Mouse (Mus musculus) 416B (cell line): ENCODE data around the gene Mertk.

ENCODE experiments used
- DNase-seq: peaks from one replicate; pipeline ENCODE4 v3.0.0; 2011; ENCODE audit warnings: low read depth

Gene Mertk

DNA sequence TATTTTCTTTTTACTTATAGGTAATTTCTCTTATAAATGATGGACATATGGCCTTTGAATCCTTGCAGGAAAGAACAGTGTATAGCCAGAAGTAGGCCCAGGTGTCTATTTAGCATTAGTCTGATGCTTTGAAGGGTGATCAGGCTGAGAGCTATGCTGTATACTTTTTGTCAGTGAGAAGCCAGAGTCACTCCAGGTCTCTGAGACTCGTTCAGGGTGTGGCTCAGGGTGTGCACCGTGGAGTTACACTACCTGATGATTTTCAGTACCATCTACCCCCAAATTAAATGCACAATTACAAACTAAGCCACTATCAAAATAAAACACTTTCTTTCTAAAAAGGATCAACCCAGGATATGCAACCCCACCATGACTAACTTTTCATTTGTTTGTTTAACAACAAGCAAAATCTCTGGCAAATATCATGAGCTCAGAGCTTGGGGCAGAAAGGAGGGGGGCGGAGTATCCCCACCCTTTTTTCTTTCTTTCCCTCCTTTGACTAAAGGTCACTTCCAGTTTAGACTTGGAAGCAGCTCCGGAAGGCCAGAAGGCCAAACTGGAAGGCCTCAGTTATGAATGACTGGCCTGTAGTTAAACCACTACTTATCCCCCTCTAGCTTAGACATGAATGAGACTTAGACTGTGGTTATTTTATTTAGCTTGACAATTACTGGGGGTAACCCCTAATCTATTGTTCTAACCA, 69.9 kb downstream of the Mertk start:
- DNase-seq, result no peak

DNA sequence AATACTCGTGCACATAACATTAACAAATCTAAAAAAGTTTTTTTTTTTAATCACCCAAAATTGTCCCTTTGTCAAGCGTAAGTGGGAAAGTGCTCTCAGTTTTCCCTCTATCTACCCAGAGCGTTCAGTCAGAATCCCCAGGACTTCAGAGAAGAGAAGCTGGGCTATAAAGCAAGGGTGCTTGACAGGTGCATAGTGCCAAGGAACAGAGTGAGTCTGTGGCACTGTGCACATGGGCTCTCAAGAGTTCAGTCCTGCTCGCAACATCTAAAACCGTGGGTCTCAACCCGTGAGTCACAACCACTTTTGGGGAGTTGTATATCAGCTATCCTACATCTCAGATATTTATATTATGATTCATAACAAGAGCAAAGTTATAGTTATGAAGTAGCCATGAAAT, 71.8 kb downstream of the Mertk start:
- no peak for DNase-seq

DNA sequence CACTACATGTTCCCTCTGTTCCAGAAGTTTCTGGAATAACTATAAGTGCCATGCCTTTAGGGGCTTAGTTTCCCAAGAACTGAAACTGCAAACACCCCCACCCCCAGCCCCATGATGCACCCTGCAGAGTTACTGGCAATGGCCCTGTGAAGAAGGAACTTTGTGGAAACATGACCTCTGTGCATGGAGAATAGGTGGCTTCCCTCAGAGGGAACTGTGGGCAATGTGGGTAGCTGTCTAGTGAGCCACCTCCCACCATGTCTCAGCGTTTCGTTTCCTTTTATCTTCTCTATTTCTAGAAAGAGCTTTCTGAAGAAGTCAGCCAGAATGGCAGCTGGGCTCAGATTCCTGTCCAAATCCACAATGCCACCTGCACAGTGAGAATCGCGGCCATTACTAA, 72.3 kb downstream of the Mertk start:
- DNase-seq, result no peak

DNA sequence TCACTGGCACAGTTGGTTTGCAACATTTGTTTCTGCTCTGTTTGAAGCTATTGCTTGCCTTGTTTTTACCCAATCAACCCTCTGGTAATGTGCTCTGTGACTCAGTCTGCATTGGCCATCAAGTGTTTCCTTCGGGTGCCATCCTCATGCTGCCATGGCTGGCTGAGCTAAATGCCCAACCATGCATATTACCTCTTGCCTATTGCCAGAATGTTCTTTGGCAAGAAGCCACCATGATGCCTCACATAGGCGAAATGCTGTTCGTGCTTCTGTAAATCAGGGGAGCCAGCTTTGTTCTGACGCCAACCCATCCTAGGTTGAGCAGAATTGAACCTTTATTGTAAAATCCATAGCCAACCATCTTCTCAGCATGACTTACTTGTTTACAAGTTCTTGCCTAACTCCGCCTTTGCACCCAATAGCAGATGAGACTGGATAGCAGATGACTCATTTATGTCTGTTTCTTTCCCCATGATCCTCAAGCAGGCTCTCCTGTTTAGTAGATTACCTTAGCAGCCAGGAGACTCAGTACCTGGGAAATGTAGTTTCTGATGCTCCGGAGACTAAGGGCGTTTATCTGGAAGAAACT, 73.1 kb downstream of the Mertk start:
- DNase-seq, result no peak

DNA sequence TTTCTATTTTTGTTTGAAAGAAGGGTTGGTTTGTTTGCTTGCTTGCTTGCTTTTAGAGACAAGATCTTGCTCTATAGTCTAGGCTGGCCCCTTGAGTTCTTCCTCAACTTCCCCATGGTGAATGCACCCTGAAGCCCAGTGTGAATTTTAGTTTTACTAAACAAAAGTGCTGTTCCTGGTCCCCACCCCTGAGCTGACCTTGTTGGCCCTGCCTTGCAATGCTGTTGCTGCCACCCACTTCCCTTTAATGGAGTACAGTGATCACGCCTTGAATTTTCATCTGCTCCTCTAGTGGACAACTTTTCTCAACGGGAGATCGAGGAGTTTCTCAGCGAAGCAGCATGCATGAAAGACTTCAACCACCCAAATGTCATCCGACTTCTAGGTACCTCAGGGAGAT, 83.5 kb downstream of the Mertk start:
- DNase-seq, result no peak

DNA sequence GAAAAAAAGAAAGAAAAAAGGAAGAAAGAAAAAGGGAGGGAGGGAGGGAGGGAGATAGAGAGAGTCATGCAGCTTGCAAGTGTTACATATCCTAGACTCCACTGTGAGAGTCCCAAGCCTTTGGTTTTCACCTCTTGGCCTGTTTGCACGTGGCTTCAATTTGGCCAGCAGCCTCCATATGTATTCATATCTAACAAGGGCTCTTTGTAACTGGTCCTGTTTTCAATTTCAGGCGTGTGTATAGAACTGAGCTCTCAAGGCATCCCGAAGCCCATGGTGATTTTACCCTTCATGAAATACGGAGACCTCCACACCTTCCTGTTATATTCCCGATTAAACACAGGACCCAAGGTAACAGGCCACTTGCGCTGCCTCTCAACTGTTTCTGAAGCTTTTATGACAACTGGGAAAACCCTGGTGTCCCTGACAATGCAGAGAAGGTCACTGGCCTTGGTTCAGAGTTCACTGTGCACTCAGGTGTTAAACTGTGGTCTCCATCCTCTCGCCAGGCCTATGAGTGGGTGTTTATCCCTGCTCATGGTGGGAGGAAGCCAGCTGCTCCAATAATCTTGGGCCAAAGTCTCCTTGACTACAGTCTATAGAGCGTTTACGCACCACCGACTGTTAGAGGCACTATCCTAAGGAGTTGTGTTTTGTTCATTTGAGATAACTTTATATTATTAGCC, 85.0 kb downstream of the Mertk start:
- DNase-seq, result no peak

DNA sequence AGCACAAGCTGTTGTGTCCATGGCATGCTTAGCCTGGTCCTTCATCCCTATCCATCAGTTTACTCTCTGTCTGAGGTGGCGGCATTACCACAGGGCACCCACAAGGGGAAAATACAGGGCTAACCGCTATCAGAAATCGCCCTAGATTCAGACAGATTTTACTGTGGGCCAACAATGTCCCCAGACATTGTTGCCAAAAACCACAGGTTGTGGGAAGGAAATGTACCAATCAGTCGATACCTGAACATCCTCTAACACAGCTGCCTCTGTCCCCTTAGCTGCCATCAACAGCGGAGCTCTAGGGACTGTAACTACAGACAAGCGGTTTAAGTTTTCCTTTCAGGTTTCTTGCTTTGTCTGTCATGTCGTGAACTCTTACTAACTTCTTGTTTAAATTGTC, 86.1 kb downstream of the Mertk start:
- peak; percentile 61 for DNase-seq

DNA sequence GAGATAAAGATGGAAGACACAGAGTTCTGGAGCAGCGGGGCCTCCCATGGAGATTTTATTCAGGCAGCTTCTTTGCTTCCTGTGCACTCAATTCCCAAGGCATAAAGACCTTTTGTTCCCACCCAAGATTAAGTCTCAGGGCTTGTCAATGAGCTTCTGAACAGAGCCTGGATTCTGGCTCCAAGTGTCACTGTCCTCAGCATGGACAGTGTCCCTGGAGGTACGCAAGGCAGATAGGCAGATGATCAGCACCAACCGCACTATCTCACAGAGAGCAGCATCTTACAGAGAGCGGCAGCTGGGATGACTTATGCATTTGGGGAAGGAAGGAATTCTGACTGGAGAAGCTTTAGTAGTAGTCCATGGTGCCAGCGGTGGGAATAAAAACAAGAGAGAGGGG, 87.6 kb downstream of the Mertk start:
- no peak for DNase-seq

DNA sequence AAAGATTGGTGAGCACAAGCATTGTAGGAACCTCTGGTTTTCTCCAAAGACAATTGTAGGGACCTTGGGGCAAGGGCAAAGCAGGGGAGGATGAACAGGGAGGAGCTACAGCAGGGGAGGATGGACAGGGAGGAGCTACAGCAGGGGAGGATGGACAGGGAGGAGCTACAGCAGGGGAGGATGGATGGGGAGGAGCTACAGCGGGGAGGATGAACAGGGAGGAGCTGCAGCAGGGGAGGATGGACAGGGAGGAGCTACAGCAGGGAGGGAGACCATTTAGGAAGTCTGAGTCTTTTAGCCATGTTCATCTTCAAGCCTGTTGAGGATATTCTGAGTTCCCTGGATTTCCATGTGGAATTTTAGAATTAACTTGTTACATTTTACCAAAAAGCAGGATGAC, 88.0 kb downstream of the Mertk start:
- DNase-seq, result no peak

DNA sequence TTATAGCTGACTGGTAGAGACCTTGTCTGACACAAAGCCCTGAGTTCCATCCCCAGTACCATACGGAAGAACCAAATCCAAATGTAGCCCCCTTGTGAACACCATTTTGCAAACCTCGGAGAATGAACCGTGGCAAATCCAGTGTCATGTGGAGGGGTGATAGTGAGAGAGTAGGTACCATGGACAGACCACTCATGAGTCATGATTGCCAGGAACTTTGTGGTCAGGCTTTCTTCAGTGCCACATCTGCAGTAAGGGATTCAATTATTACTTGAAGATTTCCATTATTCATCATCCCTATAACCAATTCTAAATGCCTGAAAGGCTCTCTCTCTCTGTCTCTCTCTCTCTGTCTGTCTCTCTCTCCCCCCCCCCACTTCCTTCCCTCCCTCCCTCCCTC, 89.0 kb downstream of the Mertk start:
- DNase-seq, result peak; percentile 80

DNA sequence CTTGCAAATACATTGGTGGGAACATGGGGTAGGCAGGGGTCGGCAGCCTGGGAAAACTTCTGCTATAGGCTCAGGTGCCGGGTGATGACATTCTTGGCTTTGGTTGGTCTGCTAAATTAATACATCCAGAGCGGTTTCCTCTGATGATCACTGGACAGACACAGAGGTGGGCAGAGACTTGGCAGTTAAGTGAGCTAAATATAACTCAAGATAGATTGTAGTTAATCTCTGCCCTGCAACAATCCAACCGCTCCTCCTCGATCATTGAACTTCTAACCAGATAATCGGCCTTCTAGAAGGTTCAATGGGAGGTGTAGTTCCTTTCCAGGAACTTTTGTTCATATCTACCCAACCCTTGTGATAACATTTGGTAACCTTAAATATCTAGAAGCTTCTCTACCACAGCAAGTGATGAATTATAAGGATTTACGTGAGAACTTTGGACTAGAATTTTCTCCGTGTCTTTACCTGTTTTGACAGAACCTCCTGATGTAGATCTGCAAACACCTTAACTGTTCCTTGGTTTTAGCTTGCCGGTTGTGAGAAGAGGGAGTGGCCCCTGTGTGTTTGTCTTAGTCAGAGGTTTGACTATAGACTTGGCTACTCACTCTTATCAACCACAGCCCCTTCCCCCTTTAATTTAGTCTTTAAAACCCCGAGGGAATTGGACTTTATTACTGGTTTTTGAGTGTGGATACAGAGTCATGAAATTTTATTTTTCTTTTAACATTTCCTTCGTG, 92.3 kb downstream of the Mertk start:
- no peak for DNase-seq

DNA sequence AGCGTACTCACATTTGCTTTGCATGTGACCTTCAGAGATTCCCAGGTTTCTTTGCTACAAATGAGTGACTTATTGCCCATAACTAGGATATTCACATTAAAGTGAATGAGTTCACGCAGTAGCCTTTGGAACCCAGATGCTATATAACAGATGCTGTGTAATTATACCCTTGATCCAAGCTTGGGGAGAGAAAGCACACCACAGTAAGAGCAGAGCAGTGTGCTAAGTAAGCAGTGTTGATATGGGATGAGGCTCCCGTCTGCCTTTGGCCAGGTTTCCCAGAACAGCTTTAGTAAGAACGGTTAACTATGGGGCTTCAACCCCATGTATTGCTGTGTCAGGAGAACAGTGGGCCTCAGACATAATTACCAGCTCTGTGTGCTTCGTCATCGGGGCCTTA, 95.2 kb downstream of the Mertk start:
- DNase-seq, result no peak

DNA sequence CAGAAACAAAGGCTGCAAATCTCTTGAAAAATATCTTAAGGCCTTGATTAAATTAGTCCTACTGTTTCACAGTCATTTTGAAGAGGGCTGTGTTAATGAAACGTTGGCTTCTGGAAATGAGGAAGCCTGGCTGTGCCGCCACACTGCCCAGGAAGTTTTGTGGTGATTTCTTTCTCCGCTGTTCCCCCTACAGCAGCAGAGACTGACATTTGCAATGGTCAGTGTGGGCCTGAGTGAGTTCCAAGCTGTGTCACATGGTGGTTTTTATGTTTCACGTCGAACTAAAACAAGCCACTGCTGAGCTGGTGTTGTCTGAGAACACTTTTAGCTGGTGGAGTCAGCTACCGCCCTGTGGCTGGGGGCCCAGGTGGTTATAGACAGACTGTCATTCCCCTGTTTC, 97.7 kb downstream of the Mertk start:
- DNase-seq, result peak; percentile 78

DNA sequence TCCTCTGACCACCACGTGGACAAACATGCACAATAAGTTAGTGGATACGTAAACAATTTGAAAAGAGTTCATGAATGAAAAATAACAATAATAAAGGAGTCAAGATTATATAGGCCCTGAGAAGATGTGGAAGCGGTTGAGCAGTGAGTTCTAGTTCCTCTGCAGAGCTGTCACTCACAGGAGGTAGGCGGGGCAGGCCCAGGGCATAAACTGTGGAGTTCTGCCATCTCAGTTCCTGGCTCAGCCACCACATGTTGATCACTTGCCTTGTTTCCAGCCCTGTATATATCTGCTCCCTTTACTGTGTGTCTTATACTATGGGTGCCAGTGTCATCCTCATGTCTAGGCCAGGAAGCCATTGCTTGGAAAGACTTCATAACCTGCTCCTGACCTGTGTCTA, 104.7 kb downstream of the Mertk start:
- no peak for DNase-seq

DNA sequence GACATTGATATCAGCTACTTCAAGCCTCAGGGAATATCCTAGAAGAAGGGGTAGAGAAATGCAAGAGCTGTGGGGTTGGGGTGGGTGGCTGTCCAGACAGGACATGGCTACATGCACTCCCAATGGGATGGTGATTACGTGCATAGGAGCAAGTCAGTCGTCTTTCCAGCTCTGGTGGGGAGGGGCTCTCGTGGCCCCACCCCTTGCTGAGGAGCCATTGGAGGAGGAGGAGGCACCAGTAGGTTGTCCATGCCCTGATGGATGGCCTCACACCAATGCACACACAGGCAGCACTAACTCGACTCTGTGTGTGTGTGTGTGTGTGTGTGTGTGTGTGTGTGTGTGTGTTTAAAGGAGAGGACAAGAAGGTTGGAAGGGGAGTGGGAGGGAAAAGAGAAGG, 106.6 kb downstream of the Mertk start:
- DNase-seq, result no peak

DNA sequence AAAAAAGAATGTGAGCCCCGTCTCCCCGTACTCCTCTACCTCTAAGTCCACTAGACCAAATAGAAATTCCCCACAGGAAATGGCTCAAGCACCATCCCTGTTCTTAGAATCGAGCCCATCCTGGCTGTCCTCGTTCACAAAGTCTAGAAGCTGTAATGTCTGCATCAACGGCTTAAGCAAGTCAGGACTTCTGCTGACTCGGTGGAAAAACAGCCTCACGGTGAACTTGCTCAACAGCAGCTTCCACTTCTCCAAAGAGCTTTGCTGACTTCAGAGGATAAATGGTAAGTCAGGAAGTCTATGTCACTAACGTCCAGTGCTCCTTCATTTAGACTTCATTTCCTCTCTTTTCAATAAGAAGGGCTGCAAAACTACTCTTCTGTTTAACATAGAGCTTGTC, 107.8 kb downstream of the Mertk start:
- peak; percentile 79 for DNase-seq

DNA sequence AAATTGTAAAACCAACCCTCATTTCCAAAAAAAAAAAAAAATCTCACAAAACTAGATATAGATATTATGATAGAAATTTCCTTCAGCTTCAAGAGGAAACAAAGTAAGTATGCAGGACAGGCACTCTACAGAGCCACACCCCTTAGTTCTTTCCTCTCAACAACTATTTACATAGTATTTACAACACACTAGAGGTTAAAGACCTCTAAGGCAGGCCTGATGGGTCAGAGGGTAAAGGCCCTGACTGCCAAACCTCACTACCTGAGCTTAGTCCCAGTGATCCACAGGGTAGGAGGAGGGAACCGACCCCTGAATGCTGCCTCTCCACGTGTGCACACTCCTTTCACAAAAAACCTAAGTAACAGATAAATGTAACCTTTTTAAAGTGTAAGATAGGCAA, 114.0 kb downstream of the Mertk start:
- no peak for DNase-seq

DNA sequence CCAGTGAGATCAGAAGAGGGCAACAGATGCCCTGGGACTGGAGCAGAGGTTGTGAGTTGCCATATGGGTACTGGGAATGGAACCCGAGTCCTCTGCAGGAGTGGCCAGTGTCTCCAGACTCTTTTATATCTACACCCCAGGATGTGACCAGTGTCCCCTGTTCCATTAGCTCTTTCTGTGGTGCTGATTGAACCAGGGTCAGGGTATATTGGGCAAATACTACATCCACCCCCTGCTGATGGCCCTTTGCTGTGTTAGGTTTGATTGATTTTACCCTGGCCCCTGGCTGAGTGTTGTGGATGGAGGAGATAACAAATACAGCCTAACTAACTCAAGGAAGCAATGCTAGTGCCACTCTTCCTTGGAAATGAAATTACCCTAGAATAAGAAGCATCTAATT, 117.6 kb downstream of the Mertk start:
- no peak for DNase-seq

DNA sequence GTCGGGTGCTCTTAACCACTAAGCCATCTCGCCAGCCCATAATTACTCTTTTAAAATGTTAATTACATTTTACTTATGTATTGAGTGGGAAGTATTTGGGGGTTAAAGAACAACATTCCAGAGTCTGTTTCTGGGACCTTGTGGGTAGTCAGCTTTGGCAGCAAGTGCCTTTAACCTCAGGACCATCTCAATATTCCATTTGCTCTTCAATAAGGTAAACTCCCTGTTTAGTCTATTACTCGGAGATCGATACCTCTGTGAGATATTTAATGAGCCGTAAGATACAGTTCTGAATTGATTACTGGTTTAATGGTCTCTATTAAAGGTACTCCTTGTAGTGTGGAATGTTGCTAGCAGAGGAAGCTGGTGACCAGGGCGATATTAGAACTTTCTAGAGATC, 118.2 kb downstream of the Mertk start:
- no peak for DNase-seq

DNA sequence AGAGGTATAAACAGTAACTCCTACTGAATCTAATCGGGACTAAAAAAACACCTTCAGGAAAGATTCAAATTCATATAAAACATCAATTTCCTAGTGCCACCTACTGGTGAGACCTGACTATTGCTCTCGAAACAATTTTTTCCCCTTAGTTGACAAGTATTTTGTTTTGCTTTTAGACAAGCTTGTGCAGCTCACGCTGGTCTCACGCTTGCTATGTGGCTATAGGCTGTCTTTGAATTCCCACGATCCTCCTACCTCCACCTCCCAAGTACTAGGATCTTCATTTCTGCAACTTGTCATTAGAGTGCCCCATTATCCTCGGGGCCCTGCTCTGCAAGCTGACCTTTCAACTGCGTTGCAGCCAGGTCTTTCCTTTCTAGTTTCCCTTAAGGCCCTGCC, 118.6 kb downstream of the Mertk start:
- peak; percentile 94 for DNase-seq

DNA sequence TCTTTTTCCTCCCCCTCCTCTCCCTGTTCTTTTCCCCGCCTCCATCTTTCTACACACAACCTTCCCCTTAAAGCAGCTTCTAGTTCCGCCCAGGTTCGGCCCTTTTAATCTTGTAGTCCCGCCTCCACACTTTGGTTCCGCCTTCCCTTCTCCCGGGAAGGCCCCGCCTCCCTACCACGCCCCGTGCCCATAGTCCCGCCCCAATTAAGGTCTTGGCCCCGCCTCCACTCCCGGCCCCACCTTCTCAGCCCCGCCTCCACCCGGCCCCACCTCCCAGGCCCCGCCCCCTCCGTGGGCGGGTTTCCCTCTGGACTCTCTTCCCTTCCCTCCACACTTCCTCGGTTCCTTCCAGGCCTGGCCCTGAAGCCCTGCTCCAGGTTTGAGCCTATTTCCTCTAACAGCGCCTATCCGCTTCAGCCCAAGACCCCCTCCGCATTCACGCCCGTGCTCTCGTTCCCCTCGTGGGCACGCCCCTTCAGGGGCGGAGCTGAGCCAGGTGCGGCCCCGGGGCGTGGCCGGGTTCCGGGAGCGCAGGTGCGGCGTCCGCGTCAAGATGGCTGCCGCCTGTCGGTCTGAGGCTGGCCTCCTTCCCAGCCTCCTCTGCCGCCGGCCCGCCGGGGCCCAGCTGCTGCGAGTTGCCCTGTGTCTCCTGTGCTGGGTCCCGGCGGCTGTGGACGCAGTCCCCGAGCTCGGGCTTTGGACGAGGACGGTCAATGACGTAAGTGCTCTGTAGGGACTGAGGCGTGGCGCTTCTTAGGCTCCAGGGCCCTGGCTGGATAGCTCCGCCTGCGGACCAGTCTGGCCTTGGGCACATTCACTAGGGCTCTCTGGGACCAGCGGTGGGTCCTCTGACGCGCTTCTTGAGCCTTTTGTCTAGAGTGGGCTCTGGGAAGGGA, 119.3 kb downstream of the Mertk start, which contains the start of gene Tmem87b:
Gene Tmem87b (plus strand): TSS at position 333 of the 896 bp plus-strand sequence.
- DNase-seq, result peak; percentile 99
